Mouse (Mus musculus) brain, embryonic 14.5 days (tissue): ENCODE measurements around the gene Opcml. TPM values are rescaled to one million over a fixed set of nuclear protein-coding genes. Genes with fewer than 3 reads are reported as not detected.

Source experiments
- DNase-seq: peaks from one replicate; pipeline ENCODE4 v3.0.0-alpha.2; 2011; ENCODE audit warnings: low read depth
- CTCF ChIP-seq: fragments of 200-500 bp; IDR thresholded peaks from 2 replicates; pipeline ENCODE4 v1.5.1; 2012; ENCODE audit warnings: inconsistent platforms, mild to moderate bottlenecking, moderate library complexity, borderline replicate concordance; ENCODE audit not compliant: insufficient read depth, insufficient read length; ENCODE audit errors: extremely low read depth
- POLR2A ChIP-seq: fragments of 200-500 bp; IDR thresholded peaks from 2 replicates; pipeline ENCODE4 v1.6.1; 2012; ENCODE audit warnings: mild to moderate bottlenecking, inconsistent platforms, borderline replicate concordance; ENCODE audit not compliant: poor library complexity, insufficient read depth, insufficient read length, severe bottlenecking; ENCODE audit errors: extremely low read depth
- polyA plus RNA-seq: library from polyadenylated mRNA; depleted of rRNA; stranded (reverse); fragments of >200 nt; gene quantifications from 2 replicates; pipeline ENCODE4 v1.2.3, GENCODE M21; 2012

The Opcml gene
- polyA plus RNA-seq, 1 experiment = 22.0 TPM

DNA sequence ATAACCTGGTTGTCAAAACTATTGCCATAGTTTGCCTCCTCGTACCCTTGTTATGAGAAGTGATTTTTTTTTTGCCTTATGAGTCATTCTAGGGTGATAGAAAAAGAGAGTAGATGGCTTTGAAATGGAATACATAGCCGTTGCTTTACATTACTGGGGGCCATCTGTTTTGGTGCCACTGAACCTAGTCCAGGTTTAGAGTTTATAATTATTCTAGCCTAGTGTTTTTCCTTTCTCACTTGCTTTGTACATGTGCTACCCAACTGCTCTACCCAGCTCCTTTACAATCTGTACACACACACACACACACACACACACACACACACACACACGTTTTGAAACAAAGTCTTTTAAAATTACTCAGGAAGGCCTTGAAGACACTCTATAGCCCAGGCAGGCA, 171.1 kb downstream of the Opcml start:
- no peak for TF ChIP-seq POLR2A
- TF ChIP-seq CTCF = no peak
- no peak for DNase-seq

DNA sequence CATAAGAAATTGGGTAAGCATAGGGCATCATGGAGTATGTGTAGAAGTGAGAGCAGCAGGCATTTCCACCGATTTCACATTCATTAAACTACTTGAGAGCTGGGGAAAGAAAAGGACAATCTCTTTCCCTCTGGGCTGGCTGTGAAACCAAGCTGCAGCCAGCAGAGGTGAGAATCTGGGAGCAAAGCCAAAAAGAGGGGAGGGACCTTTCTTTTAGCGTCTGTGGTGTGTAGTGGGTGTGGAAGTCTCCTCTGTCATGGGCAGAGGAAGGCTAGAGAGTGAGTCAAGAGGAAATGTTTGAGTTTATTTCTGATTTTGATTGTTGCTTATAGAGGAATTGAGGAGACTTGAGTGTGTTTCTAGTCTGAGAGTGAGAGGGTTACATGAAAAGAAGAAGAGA, 172.8 kb downstream of the Opcml start:
- DNase-seq = peak; percentile 68
- TF ChIP-seq CTCF (no peak), POLR2A (no peak)

DNA sequence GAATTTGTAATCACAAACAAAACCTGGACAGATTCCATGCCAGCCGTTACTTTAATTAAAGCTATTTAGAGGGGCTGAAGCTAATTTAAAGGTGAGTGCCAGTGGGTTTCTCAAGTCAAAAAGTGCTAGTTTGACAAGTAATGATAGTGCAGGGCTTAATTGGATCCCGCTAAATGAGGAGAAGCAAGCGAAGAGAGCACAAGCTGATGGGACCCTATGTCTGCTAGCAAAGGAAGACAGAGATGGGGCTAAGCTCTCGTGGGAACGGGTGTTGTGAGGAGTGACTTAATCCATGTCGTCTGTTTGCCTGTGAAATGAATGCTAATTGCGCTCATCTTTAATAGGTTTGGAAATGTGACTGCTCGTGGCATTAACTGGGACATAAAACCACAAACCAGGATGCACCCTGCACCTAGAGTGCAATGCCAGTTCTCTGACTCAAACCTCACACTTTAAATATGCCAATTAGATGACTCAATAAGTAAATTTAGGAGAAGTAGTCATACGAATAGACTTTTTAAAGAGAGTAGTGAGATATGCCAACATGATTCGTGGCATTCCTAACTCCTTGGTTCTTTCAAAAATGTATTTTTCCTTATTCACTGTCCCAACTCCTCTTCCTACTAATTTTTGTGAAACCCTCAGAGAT, 174.5 kb downstream of the Opcml start:
- DNase-seq = peak; percentile 77

DNA sequence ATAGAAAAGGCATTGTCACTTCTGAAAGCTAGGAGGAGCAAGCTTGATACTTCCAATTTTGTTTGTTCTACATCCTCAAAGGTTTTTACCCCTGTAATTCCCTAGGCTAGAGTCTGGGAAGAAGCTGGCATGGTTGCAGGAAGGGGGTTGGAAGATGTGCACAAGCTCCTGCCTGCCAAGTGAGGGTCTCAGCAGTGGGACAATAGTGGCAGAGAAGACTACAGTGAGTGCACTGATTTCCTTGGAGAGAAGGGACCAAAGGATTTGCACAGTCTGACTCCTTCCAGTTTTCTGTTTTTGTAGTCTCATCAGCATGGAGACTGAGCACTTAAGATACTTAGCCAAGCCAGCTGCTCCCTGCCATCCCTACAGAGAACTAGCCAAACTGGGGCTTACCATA, 177.7 kb downstream of the Opcml start:
- peak; percentile 29 for DNase-seq

More for the DNA sequence above, 174.5 kb downstream of the Opcml start:
- no peak for TF ChIP-seq CTCF
- no peak for TF ChIP-seq POLR2A

DNA sequence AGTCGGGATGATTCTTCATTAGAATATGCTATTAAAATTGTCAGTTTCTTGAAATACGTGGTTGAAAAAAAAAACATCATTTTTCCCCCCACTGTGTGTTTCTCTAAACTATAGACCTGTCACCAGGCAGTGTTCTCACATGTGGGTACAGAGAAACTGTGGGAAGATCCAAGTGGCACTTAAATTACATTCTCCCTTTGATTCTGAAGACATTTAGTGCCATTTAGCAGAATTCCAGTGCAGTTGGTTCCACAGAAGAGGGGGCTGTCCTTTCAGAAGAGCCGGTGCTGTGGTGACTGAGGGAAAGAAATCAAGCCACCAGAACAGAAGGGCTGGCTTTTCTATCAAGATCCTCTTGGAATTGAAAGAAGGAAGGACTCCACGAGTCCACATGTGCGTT, 181.7 kb downstream of the Opcml start:
- no peak for DNase-seq
- no peak for TF ChIP-seq POLR2A
- TF ChIP-seq CTCF = no peak

More for the DNA sequence above, 177.7 kb downstream of the Opcml start:
- TF ChIP-seq CTCF (no peak), POLR2A (no peak)

DNA sequence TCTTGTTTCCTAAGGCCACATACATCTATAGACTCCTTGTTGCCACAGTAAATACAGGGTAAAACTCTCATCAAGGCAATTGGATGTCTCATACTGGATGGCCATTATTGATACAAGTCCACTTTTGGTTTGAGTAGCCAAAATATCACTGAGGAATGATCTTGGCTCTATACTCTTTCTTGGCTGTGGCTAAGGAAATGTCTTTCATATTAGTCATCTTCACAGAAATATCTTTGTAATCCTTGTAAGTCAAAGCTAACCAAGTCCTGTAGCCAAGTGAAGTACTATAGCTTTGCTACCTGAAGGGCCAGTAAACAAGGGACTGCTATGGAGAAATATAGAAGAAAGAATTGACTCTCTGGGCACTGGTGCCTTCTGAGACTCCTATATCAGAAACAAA, 192.0 kb downstream of the Opcml start:
- TF ChIP-seq POLR2A = no peak
- no peak for TF ChIP-seq CTCF
- no peak for DNase-seq

DNA sequence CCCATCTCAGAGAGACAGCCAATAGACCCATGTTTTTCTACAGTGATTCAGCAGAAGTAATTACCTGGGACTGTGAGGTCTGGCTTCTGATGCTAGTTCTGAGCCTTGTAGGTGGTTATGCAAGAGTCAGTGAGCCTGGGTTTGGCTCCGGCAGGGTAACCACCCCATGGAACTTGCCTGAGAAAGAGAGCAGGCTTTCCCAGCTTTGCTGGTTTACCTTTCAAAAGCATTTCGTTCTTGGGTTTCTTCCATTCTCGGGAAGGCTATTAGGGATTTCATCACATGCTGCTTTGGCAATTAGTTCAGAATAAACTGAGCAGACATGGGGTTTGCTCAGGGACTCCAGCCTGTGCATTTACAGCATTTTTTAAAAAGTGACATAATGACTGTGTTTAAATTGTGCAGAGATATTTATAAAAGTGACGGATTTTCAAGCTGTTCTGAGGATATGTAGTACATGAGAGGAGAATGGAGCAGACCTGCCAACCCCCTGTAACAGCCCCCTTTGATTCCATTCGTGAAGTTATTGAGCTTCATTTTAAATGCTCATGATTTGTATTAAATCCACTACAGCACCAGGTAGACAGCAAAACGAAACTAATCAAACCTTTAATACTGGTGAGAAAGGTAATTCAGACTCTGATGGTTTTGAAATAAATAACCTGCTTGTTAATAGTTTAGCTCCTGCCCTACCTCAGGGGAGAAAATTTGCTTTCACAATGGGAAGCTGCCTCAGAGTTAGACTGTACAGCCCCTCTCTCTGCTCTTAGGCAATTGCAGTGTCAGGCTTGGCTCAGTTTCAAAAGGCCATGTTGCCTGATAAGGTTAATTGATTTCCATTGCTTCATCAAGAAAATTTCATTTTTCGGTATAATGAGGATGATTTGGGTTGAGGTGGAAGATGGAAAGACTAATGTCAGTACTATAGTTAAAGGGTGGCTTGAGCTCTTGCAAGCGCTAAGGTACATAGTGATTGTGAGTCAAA, 196.3 kb downstream of the Opcml start:
- no peak for DNase-seq
- TF ChIP-seq CTCF = no peak
- TF ChIP-seq POLR2A = no peak

DNA sequence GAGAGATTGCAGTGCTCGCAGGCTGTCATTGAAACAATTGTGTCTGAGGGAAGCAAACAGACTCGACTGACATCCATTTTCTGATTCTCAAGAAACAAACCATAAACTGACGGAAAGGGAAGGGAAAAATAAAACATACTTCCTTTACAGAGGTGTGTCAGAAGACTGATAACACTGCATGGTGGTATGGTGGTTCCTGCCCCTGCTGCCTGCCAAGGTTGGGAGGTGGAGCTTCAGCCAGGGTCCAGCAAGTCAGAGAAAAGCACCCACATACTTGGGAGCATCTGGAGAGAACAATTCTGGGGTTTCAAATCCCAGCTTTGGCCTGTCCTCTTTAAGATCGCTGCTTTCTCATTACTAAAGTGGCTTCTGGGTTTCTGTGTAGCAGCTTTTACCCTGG, 201.0 kb downstream of the Opcml start:
- TF ChIP-seq POLR2A (no peak), CTCF (no peak)
- no peak for DNase-seq

DNA sequence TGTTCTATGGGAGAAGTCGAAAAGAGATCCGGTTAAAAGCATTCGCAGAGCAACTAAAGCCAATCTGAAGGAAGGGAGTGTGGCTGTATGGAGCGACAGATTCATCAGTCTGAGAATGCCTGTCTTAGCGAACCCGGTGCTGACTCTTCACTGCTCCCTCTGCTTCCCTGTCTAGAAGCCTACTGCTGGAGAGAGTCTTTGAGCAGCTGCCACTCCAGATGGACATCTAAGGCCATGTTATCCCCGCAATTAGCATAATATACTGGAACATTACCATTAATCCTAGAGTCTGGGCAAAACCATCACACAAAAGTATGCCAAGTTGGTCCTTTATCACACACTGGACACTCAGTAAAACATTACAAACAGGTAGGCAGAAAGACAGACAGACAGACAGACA, 206.0 kb downstream of the Opcml start:
- TF ChIP-seq CTCF (no peak), POLR2A (no peak)
- peak; percentile 49 for DNase-seq

DNA sequence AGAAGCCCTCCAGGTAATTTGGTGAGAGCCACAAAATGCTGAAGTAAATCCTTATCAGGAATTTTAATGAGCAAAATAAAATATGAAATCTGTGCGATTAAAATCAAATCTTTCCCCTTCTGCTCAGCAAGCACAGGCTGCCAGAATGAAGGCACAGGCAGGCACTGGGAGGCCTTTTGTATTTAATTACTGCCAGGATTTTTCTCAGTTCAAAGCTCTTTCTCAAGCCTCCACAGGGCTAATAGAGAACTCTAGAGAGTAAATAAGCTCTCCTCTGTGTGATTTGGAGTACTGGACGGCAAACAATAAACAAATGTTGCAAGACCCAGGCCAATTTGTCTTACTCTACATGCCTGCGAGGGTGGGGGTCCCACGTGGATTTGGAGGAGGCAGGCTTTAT, 208.2 kb downstream of the Opcml start:
- DNase-seq = peak; percentile 78
- TF ChIP-seq POLR2A (no peak), CTCF (no peak)

DNA sequence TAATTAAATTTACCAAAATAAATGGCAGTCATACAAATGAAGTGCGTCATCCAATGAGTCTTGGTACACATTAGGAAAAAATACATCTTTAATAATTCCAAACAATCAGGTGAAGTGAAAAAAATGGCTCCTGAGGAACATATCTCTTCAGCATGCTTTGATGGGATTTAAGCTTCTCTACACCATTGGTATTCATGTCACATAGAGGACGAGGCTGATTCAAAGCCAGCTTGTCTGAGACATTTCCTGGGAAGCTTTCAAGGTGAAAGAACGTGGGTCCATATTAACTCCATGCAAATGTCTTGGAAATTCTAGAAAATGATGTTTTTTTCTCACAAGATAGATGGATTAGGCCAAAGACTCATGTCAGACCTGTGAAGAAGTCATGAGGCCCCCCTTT, 212.6 kb downstream of the Opcml start:
- TF ChIP-seq CTCF (no peak), POLR2A (no peak)
- DNase-seq = peak; percentile 50

DNA sequence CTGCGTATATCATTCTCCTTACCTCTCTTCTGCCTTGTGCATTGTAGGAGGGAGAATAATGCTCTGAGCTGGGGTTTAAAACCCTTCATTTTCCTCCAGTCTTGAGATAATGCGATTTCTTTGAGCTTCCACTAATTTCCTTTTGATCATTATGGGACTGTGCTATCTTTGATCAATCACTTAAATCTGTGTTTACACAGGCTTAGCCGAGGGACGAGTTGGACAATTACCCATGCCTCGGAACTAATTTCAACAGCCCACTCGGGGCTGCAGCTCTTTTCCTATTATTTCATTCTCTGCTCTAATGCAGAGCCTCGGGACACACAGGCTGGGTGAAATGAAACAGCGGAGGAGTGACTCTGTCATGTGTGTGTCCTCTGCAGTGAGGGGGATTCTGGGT, 220.9 kb downstream of the Opcml start:
- peak; percentile 41 for DNase-seq
- no peak for TF ChIP-seq CTCF
- no peak for TF ChIP-seq POLR2A

DNA sequence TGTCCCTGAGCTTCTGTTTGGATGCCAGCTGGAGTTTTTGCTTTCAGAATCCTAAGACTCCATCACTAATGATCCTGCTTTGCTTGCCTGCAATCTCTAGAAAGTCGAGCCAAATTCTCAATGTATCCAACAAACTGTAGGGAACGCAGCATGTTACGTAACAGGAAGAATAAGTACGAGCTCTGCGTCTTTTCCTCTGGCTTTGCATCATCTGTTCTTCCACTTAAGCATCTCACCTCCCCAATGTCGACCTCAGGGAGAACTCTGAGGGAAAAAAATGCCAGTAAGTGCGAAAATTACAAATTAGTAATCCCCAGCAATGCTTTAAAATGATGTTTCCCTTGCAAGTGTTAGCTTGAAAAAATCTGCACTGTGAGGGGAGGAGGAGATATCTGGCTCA, 222.1 kb downstream of the Opcml start:
- DNase-seq = peak; percentile 44

More for the DNA sequence above, 222.1 kb downstream of the Opcml start:
- no peak for TF ChIP-seq CTCF
